Mouse (Mus musculus): Measurements from ENCODE around the gene Rhoh.

DNA sequence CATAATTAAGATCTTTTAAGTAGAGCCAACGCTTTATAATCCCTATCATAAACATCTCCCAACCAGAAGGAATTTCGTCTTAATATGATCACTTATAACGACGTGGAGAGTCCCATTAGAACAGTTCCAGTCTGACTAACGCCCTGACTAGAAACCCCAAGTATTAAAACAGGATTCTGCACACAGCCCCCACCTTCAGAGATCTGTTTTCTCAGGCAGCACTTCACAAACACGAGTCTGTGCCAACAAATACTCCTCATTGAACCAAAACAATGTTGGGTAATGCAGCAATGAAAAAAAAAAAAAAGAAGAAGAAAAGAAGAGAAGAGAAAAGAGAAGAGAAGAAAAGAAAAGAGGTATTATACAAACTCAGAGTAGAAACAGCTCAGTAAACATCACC lies 1.6 kb upstream of the Rhoh start:
- no peak for TF ChIP-seq CTCF (IDR thresholded peaks at IDR 0.05)
- TF ChIP-seq POLR2A (IDR thresholded peaks at IDR 0.05; ENCODE audit: insufficient read depth, low read depth, low read length) = no peak
- no peak for TF ChIP-seq EP300 (IDR thresholded peaks at IDR 0.05; ENCODE audit: insufficient read depth, low read depth, low read length)
